Mouse (Mus musculus): ENCODE data around the gene Trpt1.

DNA sequence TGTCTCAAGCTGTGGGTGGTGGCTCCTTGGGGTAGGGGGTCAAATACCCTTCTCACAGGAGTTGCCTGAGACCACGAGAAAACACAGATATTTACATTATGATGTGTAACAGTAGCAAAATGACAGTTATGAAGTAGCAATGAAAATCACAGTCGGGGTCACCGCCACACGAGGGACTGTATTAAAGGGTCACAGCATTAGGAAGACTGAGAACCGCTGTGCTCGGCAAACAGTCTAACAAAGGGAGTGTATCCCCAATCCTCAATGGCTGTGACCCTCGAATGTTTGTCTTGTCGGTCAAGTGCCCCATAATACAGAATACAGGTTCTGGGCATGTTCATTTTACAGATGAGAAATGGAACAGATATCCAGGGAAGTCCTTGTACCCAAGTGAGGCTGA, 1.9 kb upstream of the Trpt1 start:
- TF ChIP-seq CTCF (conservative IDR thresholded peaks at IDR 0.05; ENCODE audit: insufficient read depth, insufficient read length, low read depth, low read length) (no peak), POLR2A (IDR thresholded peaks at IDR 0.05; ENCODE audit: low read depth, low read length) (no peak)
